Mouse (Mus musculus) E14TG2a.4 (cell line): ENCODE results near the gene Ercc6l2.

Experiments used
- H3K27me3 ChIP-seq: 2 replicates; pipeline ENCODE4 v1.6.1; 2014; ENCODE audit warnings: low read length, control low read depth; ENCODE audit not compliant: insufficient read depth
- H3K36me3 ChIP-seq: 2 replicates; pipeline ENCODE4 v1.6.1; 2014; ENCODE audit warnings: low read length, control low read depth; ENCODE audit not compliant: insufficient read depth
- H3K4me1 ChIP-seq: replicated peaks from 2 replicates; pipeline ENCODE4 v1.6.1; 2014; ENCODE audit warnings: low read depth, low read length, control low read depth
- H3K4me3 ChIP-seq: replicated peaks from 2 replicates; pipeline ENCODE4 v1.5.1; 2014; ENCODE audit warnings: mild to moderate bottlenecking, low read length
- H3K9me3 ChIP-seq: 2 replicates; pipeline ENCODE4 v1.6.1; 2014; ENCODE audit warnings: low read length, control low read depth
- CTCF ChIP-seq: conservative IDR thresholded peaks from 2 replicates; pipeline ENCODE4 v1.5.1; 2014; ENCODE audit warnings: low read length
- NANOG ChIP-seq: IDR thresholded peaks from 2 replicates; pipeline ENCODE4 v1.6.1; 2014; ENCODE audit warnings: borderline replicate concordance, low read length, mixed read lengths
- POU5F1 ChIP-seq: IDR thresholded peaks from 2 replicates; pipeline ENCODE4 v1.6.1; 2014; ENCODE audit warnings: low read length, borderline replicate concordance

Ercc6l2 gene

DNA sequence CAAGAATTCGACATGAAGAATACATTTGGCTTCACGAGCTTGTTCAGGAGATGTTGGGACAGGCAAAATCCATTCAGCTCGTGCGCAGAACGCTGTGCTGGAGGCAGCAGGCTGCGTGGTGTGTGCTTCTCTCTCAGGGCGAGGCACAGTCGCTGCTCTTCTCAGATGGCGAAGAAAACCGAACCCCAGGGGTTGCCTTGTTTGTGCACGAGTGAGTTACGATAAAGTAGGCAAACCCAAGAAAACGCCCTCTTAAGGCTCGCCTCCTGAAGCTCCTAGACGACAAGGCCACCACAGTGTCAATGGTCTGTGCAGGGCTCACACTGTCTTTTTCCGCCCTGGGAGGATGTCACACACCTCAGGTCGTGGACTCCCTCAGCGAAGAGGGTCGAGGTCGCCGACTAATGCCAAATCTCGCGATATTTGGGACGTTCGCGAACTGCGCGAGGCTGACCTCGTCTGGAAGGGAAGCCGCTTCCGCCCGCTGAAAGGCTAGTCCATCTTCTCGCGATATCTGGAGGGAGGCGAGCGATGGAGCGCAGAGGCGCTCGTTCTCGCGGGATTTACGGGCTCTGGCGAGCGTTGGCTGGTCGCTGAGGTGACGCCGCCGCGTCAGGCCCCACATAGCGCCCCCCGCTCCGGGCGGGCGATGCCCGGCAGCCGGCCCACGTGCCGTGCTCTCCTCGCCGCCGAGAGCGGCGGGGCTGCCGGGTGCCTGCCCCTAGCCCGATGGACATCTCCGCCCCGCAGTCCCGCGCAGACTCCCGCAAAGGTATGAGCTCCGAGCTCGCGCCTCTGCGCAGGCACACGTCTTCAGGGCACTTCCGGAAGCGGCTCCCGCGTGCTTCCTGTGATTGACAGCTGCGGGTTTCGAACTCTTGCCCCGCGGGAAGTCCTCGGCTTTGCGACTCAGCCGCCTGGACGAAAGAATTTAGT, at the start of gene Ercc6l2:
TSS of gene Ercc6l2 (plus strand) at position 495 of the 936 bp plus-strand sequence.
- Histone ChIP-seq H3K4me3 (peak within 1 kb of the TSS; percentile 88), H3K9me3 (no peaks in the 10 kb centered on the region), H3K27me3 (no peaks in the 10 kb centered on the region), H3K36me3 (0 out of 2 replicates have a peak, but pooled peaks cover 5% of the 10 kb centered on the region), H3K4me1 (peaks cover 20% of the 10 kb centered on the region)
- TF ChIP-seq POU5F1: no peak
- no peak for TF ChIP-seq CTCF
- no peak for TF ChIP-seq NANOG

DNA sequence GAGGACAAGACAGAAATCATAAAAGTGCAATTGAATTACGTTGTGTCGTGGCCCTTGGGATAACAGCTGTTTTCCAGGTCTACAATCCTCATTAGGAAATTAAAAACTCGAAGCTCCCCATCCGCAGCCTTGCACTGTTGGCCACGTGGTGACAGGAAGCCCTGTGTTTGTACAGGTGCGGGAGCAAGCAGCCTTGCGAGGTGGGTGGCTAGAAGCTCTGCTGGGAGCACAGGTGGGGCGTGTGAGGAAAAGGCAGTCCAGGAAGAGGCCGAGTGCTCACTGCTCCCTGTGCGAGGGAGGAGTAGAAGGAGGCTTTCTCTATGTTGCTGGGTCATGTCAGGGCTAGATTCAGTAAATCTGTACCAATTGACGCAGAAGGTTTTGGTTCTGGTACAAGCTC, 49.0 kb upstream of the Ercc6l2 start:
- no peaks in the 10 kb centered on the region for H3K36me3 ChIP-seq
- TF ChIP-seq CTCF (no peak), POU5F1 (no peak), NANOG (no peak)
- H3K27me3 ChIP-seq: 0 out of 2 replicates have a peak, but pooled peaks cover 2% of the 10 kb centered on the region
- H3K4me1 ChIP-seq: no peaks in the 10 kb centered on the region
- no peak overlapping the region for H3K4me3 ChIP-seq
- H3K9me3 ChIP-seq: no peaks in the 10 kb centered on the region

DNA sequence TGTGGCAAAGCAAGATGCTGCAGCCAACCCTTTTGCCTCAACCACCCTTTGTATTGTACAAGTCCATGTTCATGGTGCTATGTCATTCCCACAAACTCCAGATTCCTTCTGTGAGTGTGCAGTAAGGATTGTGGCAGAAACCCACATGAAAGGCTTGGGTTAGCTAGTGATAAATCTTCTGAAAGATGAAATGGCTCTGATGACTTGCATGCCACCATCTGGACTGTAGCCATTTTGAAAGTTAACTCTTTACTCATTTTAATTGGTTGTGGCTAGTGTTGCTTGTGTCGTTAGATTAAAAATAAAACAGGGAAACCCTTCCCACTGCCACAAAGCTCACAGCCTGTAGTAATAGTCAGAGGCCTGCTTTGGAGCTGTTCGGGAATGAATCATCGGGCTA, 44.0 kb upstream of the Ercc6l2 start:
- Histone ChIP-seq H3K9me3 (no peaks in the 10 kb centered on the region), H3K27me3 (peaks cover 6% of the 10 kb centered on the region; the same call in 1 of the 2 replicates), H3K4me1 (no peaks in the 10 kb centered on the region), H3K4me3 (no peak overlapping the region), H3K36me3 (no peaks in the 10 kb centered on the region)
- TF ChIP-seq CTCF (no peak), POU5F1 (no peak), NANOG (no peak)

DNA sequence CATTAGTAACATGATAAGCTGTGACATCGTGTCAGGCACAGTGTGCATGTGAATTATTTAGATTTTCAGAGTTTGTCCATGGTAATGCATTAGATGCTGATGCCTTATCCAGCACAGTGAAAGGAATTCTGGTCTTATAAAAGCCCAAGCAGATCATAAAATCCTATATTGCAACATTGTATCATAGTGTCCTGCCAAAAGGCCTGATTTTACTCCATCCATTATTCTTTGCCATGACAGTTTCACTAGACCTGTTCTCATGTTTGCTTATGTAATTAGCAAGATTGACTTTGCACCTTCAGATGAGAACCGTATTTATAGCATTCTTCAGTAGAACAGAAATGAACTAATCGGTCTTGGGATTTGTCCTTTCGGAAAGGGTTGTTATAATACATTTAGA, 36.1 kb upstream of the Ercc6l2 start:
- H3K36me3 ChIP-seq: no peaks in the 10 kb centered on the region
- peaks cover 3% of the 10 kb centered on the region; the same call in 1 of the 2 replicates for H3K4me1 ChIP-seq
- peaks cover 3% of the 10 kb centered on the region; the same call in 1 of the 2 replicates for H3K9me3 ChIP-seq
- H3K27me3 ChIP-seq: no peaks in the 10 kb centered on the region
- no peak overlapping the region for H3K4me3 ChIP-seq
- TF ChIP-seq NANOG: no peak
- no peak for TF ChIP-seq CTCF
- TF ChIP-seq POU5F1: no peak

DNA sequence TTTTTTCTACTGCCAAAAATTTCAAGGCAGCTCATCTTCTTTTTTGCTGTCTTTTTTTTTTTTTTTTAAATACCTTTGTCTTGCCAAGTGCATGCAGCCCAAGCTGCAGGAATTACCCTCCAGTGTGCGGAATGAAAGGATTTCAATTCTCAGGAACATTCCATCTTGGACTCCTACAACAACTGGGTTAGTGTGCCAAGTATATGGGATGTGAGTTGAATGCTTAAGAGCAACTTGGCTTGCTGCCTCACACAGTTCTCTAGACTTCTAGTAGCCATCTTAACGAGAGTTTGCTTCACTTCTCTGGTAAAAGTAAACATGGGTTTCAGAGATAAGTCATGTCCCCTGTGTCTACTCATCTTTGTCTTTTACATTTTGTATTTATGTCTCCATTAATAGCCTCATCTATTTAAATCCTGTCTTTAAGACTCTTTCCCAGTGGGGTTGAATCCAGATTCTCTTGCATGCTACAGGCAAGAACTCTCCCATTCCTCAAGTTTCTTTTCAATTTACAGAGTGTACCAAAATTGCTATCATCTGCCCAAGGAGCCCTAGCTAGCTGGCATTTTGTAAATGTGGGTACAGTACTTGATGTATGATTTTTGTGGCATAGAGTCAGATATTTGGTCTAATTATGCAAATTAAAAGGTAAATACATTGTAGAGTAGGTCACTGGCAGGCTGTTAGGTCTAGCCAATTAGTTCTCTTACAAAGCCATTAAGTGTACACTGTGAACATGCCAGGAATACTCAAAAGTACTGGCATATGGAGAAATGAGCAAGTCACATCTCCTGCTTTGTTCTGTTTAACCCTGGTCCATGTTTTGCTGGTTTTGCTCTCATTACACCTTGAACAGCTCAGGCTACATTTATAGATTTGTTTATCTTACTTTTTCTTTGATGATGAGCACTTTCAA, 35.4 kb upstream of the Ercc6l2 start:
- no peak overlapping the region for H3K4me3 ChIP-seq
- H3K27me3 ChIP-seq: no peaks in the 10 kb centered on the region
- TF ChIP-seq POU5F1: no peak
- no peak for TF ChIP-seq NANOG
- TF ChIP-seq CTCF: no peak

DNA sequence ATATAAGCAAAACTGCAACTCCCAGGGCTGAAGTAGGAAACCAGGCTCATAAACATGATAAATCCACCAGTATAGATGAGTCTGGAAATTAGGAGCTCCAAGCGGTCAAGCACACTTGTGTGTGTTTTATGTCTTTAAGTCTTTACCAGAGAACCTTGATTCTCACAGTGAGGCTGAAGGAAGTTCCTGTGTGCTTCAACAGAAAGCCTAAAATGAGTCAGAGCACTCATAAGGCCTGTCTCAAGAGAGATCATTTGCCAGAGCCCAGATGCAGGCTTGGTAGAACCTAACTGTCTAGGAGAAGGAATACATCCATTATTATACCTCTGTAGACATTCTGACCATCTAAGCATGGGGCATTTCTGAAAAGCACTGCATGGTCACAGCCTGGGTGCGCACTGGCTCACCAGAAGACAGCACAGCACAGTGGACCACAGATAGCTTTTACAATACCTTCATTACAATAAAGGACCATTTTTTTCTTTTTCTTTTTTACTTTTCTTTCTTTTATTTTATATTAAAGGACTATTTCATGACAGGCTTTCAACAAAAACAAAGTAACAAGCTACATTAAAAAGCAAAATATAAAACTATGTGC, 22.7 kb upstream of the Ercc6l2 start:
- Histone ChIP-seq H3K9me3 (no peaks in the 10 kb centered on the region), H3K27me3 (no peaks in the 10 kb centered on the region), H3K36me3 (no peaks in the 10 kb centered on the region), H3K4me1 (no peaks in the 10 kb centered on the region), H3K4me3 (no peak overlapping the region)
- no peak for TF ChIP-seq CTCF

More for the DNA sequence above, 35.4 kb upstream of the Ercc6l2 start:
- Histone ChIP-seq H3K4me1 (peaks cover 3% of the 10 kb centered on the region; the same call in 1 of the 2 replicates), H3K9me3 (peaks cover 3% of the 10 kb centered on the region; the same call in 1 of the 2 replicates), H3K36me3 (no peaks in the 10 kb centered on the region)

DNA sequence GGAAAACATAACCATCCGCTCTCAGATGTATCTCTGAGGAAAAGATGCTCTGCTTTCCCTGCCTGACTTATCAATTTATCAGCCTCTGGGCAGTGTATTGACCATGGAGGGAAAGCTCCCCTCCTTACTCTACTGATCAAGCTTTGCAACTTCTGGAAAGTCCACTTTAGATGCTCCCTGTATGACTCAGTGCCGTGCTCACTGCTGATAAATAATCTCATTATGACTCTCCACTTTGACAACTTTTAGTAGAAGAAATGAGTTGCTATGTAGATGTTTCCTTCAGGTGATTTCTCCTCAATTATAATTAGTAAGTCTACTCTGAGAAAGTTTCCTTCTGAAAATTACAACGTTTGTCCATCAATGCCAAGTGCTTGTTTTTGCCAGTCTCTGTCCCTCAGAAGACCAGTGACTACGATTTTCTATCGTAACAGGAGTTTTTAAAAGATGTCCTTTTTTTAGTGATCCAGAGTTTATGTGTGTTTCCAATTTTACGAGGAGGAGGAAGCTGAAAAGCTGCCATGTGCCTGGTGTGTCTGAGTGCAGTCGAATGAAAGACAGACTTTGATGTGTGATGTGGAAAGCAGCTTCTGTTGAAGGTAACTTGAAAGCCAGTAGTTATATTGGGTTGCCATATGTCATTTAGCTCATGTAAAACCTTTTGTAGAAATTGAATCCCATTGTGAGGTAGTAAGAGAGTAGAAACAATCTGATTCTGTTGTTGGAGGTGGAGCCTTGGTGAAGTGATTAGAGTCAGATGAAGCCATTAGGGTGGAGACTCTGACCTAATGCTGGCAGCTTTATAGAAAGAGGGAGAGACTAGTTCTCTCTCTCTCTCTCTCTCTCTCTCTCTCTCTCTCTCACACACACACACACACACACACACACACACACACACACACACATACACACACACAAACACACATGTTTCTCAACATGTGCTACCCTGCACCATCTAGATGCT, 21.4 kb upstream of the Ercc6l2 start:
- no peaks in the 10 kb centered on the region for H3K27me3 ChIP-seq
- no peak overlapping the region for H3K4me3 ChIP-seq
- TF ChIP-seq CTCF (no peak), NANOG (no peak), POU5F1 (no peak)
- H3K9me3 ChIP-seq: no peaks in the 10 kb centered on the region
- H3K4me1 ChIP-seq: no peaks in the 10 kb centered on the region
- no peaks in the 10 kb centered on the region for H3K36me3 ChIP-seq

DNA sequence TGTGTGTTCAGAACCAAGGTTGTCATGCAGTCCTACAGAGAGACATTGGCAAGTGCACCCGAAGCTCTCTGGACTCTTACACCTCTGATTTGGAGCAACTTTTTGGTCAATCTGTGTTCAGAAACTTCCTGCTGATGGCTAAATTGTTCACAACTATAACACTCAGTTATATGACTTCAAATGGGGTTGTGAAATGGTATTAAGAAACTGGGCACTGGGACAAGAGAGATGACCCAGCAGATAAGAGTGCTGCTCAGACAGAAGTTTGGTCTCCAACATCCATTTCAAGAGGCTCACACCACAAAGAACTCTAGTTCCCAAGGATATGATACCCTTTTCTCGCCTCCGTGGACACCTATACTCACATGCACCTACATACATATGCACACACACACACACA, 16.4 kb upstream of the Ercc6l2 start:
- Histone ChIP-seq H3K27me3 (no peaks in the 10 kb centered on the region), H3K9me3 (no peaks in the 10 kb centered on the region), H3K36me3 (no peaks in the 10 kb centered on the region), H3K4me1 (no peaks in the 10 kb centered on the region), H3K4me3 (no peak overlapping the region)
- no peak for TF ChIP-seq NANOG
- TF ChIP-seq CTCF: no peak
- TF ChIP-seq POU5F1: no peak
